Mouse (Mus musculus): ENCODE measurements at regions not wholly inside any gene's neighbourhood (a gene's known extent, or its start where the extent isn't known, plus 50 kb on each side); places are given as distances from the start of the nearest gene placed in this dataset.

DNA sequence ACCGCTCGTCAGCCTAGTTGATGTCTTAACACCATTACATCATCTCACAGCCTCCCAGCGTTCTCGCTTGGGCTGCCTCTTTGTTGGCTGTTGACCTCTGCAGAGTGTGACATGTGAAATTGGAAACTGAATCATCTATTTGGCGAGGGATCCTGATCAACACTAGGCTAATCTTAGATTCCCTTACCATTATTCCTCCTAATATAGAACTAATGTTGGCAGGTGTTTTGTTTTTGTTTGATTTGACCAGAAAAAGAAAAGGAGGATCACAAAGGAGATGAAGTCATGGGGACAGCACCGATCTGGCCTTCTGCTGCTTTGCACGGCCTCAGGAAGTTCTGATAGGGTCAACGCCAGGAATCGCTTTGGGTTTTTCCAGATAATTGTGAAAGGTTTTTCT lies 131.0 kb downstream of the Ddx1 start:
- Histone ChIP-seq H3K36me3 (ENCODE audit: control insufficient read depth, insufficient read depth) (no peaks in the 10 kb centered on the region), H3K4me2 (ENCODE audit: low read depth, low read length) (no peak overlapping the region), H3K27ac (ENCODE audit: low read length) (peak overlapping the region; percentile 59), H3K27me3 (ENCODE audit: control insufficient read depth, insufficient read depth, low read length) (no peaks in the 10 kb centered on the region), H3K4me3 (ENCODE audit: low read length) (no peak overlapping the region), H3K9ac (ENCODE audit: low read length) (no peak overlapping the region), H3K9me3 (replicated peaks; ENCODE audit: control insufficient read depth, low read length) (no peaks in the 10 kb centered on the region), H3K4me1 (ENCODE audit: control insufficient read depth, insufficient read depth, low read length) (peaks cover 20% of the 10 kb centered on the region)
- WGBS = 34% methylated on average over 9 of the region's 9 CpGs
- peak; percentile 61 for ATAC-seq (replicated peaks; ENCODE audit: extremely low read depth, insufficient read depth, low FRiP score)

DNA sequence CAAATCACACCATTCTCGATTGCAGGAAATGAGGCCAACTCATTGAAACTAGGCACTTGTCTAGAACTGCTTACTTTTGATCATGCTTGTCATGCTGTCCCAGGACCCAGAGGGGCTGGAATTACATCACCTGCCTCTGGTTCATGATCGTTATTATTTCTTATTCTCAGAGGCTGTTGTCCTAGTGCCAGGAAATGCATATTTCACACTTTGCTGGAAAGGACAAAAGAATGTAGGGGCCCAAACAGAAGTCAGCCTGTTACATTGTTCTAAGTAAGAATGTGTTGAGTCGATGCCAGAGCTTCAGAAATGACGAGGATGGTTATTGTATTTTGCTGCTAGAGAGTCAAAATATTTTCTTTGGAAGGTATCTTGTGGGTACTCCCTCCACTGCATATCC lies 134.7 kb downstream of the Ddx1 start:
- Histone ChIP-seq H3K27ac (ENCODE audit: low read length) (no peak overlapping the region; the same call in 1 of the 2 replicates), H3K36me3 (ENCODE audit: control insufficient read depth, insufficient read depth) (no peaks in the 10 kb centered on the region), H3K4me3 (ENCODE audit: low read length) (no peak overlapping the region), H3K4me2 (ENCODE audit: low read depth, low read length) (no peak overlapping the region), H3K9ac (ENCODE audit: low read length) (no peak overlapping the region), H3K9me3 (replicated peaks; ENCODE audit: control insufficient read depth, low read length) (peaks cover 4% of the 10 kb centered on the region; the same call in 1 of the 2 replicates), H3K27me3 (ENCODE audit: control insufficient read depth, insufficient read depth, low read length) (no peaks in the 10 kb centered on the region), H3K4me1 (ENCODE audit: control insufficient read depth, insufficient read depth, low read length) (peaks cover 16% of the 10 kb centered on the region)
- WGBS = 30% methylated on average over 4 of the region's 4 CpGs
- no peak for ATAC-seq (replicated peaks; ENCODE audit: extremely low read depth, insufficient read depth, low FRiP score)

DNA sequence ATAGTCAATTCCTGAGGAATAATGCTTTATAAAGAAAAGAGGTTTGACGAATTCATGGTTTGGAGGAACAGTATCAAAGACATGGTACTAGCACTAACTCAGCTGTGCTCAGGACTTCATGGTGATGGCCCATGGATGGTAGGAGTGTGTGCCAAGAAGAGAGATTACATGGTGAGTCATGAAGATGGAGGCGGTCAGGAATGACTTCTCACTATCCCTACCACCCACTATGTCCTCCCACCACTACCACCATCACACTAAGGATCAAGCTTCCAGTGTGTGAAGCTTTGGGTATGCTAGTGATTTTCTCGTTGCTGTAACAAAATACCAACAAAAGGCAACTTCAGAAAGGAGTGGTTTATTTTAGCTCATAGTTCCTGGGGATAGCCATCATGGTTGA lies 142.1 kb downstream of the Ddx1 start:
- Histone ChIP-seq H3K9ac (ENCODE audit: low read length) (no peak overlapping the region), H3K36me3 (ENCODE audit: control insufficient read depth, insufficient read depth) (no peaks in the 10 kb centered on the region), H3K4me3 (ENCODE audit: low read length) (no peak overlapping the region), H3K9me3 (replicated peaks; ENCODE audit: control insufficient read depth, low read length) (0 out of 2 replicates have a peak, but pooled peaks cover under 1% of the 10 kb centered on the region), H3K4me1 (ENCODE audit: control insufficient read depth, insufficient read depth, low read length) (no peaks in the 10 kb centered on the region), H3K4me2 (ENCODE audit: low read depth, low read length) (no peak overlapping the region), H3K27me3 (ENCODE audit: control insufficient read depth, insufficient read depth, low read length) (no peaks in the 10 kb centered on the region; the same call in 1 of the 2 replicates), H3K27ac (ENCODE audit: low read length) (no peak overlapping the region)
- ATAC-seq (replicated peaks; ENCODE audit: extremely low read depth, insufficient read depth, low FRiP score) = no peak
- 82% methylated on average over 3 of the region's 3 CpGs for WGBS

DNA sequence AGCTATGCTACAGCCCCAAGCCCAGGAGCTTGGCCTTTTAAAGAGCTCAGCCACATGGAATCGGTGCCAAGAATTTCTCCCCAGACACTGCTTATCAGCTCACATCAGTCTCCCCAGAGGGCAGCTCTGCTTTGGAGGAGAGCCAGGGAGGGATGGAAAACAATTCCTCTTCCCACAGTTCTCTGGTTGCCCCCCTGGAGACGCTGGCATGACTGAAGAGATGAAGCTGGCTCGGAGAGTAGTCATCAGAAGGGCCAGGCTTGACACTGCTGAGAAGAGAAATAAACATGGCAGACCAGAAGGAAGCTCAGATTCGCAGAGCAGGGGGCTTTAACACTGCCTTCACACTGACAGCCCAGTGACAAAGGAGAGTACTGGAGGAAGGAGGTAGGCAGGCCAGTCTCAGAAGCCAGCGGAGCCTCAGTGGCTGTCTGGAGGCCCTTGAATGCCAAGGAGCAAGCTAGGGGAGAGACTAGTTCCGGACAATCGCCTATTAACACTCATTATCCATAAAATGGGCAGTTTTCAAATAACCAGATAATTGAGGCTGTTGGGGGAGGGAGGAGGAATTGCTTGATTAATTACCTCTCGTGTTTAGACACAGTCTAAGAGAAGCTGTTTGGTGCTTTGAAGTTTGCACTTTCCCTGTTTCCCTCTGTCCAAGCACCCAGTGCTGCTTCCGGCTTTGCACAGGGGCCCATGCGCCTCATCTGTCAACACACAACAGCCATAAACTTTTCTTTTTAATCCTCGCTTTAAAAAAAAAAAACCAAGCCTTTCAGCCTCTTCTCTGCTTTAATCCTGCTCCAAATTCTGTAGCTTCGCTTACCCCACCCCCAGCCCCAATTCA lies 148.3 kb downstream of the Ddx1 start:
- Histone ChIP-seq H3K27ac (ENCODE audit: low read length) (no peak overlapping the region), H3K27me3 (ENCODE audit: control insufficient read depth, insufficient read depth, low read length) (no peaks in the 10 kb centered on the region), H3K9me3 (replicated peaks; ENCODE audit: control insufficient read depth, low read length) (no peaks in the 10 kb centered on the region), H3K4me1 (ENCODE audit: control insufficient read depth, insufficient read depth, low read length) (0 out of 2 replicates have a peak, but pooled peaks cover 2% of the 10 kb centered on the region), H3K4me2 (ENCODE audit: low read depth, low read length) (no peak overlapping the region), H3K9ac (ENCODE audit: low read length) (no peak overlapping the region), H3K36me3 (ENCODE audit: control insufficient read depth, insufficient read depth) (no peaks in the 10 kb centered on the region), H3K4me3 (ENCODE audit: low read length) (no peak overlapping the region)
- ATAC-seq (replicated peaks; ENCODE audit: extremely low read depth, insufficient read depth, low FRiP score) = 0 out of 2 replicates have a peak, but pooled peaks have one; percentile 14
- 51% methylated on average over 12 of the region's 12 CpGs for WGBS

DNA sequence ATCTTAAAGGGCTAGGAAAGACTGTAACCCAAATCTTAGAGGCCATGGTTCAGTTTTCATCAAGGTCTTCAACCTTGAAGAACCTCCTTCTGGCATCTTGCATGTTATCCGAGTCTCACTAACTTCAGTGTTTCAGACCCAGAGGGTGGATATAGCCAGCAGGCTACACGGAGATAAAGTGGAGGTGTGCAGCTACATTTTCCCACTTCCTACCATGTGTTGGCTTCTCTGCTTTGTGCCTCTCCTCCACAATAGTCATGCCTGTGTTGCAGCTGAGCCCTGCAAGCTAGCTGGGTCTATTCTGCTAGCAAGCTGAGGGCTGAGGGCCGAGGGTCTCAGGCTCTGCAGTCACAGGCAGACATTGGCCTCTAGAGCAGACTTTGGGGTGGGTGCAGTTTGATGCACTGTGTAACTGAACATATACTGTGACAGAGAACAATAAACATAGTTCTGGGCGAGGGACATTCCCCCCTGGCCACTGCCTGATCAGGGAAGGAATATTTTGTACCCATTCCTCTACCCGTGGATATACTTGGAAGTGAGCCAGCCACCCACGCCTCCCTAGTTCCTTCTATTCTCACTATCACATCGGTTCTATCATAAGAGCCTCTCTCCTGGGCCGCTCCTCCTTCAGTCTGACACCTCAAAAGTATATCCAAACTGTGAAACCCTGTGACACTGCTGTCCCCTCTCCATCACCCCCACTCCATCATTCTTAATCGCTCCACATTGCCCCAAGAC lies 152.6 kb upstream of the Mycn start:
- H3K36me3 ChIP-seq (ENCODE audit: control insufficient read depth, insufficient read depth) = no peaks in the 10 kb centered on the region
- peaks cover 4% of the 10 kb centered on the region; the same call in 1 of the 2 replicates for H3K27me3 ChIP-seq (ENCODE audit: control insufficient read depth, insufficient read depth, low read length)
- H3K9me3 ChIP-seq (replicated peaks; ENCODE audit: control insufficient read depth, low read length) = no peaks in the 10 kb centered on the region
- WGBS = 45% methylated on average over 9 of the region's 9 CpGs
- no peak overlapping the region for H3K4me3 ChIP-seq (ENCODE audit: low read length)
- H3K4me2 ChIP-seq (ENCODE audit: low read depth, low read length) = no peak overlapping the region
- H3K27ac ChIP-seq (ENCODE audit: low read length) = no peak overlapping the region
- ATAC-seq (replicated peaks; ENCODE audit: extremely low read depth, insufficient read depth, low FRiP score) = no peak
- H3K4me1 ChIP-seq (ENCODE audit: control insufficient read depth, insufficient read depth, low read length) = no peaks in the 10 kb centered on the region
- H3K9ac ChIP-seq (ENCODE audit: low read length) = no peak overlapping the region

DNA sequence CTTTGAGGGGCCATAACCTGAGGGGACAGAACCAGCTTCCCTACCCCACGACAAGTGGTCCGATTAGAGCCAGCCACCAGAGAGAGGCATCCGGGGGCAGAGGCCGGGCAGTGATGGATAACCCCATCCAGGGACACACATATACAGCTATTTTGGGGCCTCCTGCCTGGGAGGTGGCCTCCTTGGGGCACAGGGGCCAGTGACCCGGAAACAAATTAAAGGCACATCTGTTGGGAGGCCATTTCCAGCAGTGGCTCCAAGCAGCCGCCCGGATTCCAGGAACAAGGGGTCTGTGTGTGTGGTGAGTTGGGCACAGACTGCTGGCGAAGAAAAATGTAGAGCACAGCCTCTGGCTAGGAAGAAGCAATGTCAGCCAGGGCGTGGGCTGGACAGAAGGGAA lies 144.2 kb upstream of the Mycn start:
- ATAC-seq (replicated peaks; ENCODE audit: extremely low read depth, insufficient read depth, low FRiP score) = no peak
- peaks cover 3% of the 10 kb centered on the region; the same call in 1 of the 2 replicates for H3K4me1 ChIP-seq (ENCODE audit: control insufficient read depth, insufficient read depth, low read length)
- no peaks in the 10 kb centered on the region for H3K9me3 ChIP-seq (replicated peaks; ENCODE audit: control insufficient read depth, low read length)
- H3K9ac ChIP-seq (ENCODE audit: low read length) = no peak overlapping the region
- no peak overlapping the region for H3K27ac ChIP-seq (ENCODE audit: low read length)
- 0 out of 2 replicates have a peak, but pooled peaks cover 3% of the 10 kb centered on the region for H3K27me3 ChIP-seq (ENCODE audit: control insufficient read depth, insufficient read depth, low read length)
- H3K4me2 ChIP-seq (ENCODE audit: low read depth, low read length) = no peak overlapping the region
- H3K36me3 ChIP-seq (ENCODE audit: control insufficient read depth, insufficient read depth) = no peaks in the 10 kb centered on the region
- WGBS = 75% methylated on average over 9 of the region's 9 CpGs
- no peak overlapping the region for H3K4me3 ChIP-seq (ENCODE audit: low read length)

DNA sequence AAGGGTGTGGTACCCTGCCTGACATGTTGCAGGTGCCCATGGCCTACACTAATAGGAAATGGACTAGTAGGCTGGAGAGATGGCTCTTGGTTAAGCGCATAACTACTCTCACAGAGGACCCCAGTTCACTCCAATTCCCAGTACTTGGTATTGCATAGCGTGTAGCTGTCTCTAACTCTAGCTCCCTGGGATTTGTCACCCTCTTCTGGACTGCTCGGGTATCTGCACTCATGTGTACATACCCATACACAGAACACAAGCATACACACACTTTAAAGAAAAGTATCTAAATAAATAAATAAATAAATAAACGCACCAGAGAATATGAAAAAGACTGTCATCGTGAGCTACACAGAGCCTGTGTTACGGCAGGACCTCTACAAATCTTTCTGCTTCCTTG lies 143.8 kb upstream of the Mycn start:
- no peaks in the 10 kb centered on the region for H3K9me3 ChIP-seq (replicated peaks; ENCODE audit: control insufficient read depth, low read length)
- H3K4me1 ChIP-seq (ENCODE audit: control insufficient read depth, insufficient read depth, low read length) = peaks cover 3% of the 10 kb centered on the region; the same call in 1 of the 2 replicates
- H3K27me3 ChIP-seq (ENCODE audit: control insufficient read depth, insufficient read depth, low read length) = peaks cover 6% of the 10 kb centered on the region
- H3K9ac ChIP-seq (ENCODE audit: low read length) = no peak overlapping the region
- H3K36me3 ChIP-seq (ENCODE audit: control insufficient read depth, insufficient read depth) = no peaks in the 10 kb centered on the region
- 93% methylated on average over 6 of the region's 6 CpGs for WGBS
- H3K4me3 ChIP-seq (ENCODE audit: low read length) = no peak overlapping the region
- no peak overlapping the region for H3K27ac ChIP-seq (ENCODE audit: low read length)
- ATAC-seq (replicated peaks; ENCODE audit: extremely low read depth, insufficient read depth, low FRiP score) = no peak
- H3K4me2 ChIP-seq (ENCODE audit: low read depth, low read length) = no peak overlapping the region

DNA sequence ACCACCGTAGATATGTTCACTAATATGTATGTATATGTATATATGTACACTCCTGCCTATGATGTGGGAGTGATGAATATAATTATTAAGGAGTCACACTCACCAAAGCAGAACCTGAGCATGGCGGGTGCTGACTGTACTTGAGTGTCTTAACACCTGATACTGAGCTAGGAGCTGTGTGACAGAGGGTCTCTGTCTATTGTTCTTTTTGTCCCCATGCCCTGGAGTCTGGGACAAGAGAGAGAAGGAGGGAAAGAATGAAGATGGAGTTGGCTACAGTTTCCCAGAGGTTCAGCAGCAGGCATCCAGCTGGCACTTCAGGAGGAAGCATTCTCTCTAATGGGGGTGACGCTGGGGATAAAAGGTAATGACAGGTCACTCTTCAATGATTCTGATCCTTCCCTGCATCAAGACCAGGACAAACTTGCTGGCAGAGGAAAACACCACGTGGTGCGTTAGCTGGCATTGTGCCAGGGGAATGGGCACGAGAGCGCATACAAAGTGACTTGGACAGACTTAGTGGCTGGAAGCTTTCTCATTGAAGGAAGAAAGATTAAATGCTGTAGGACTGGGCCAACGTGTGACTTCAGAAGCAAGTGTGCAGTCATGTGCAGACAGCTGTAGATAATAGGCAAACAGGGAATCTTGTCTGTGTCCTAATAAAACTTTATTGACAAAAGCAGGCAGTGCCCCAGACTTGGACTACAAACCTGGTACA lies 141.8 kb upstream of the Mycn start:
- 23% methylated on average over 8 of the region's 8 CpGs for WGBS
- Histone ChIP-seq H3K4me2 (ENCODE audit: low read depth, low read length) (no peak overlapping the region), H3K27me3 (ENCODE audit: control insufficient read depth, insufficient read depth, low read length) (peaks cover 15% of the 10 kb centered on the region), H3K9me3 (replicated peaks; ENCODE audit: control insufficient read depth, low read length) (no peaks in the 10 kb centered on the region), H3K4me1 (ENCODE audit: control insufficient read depth, insufficient read depth, low read length) (peaks cover 3% of the 10 kb centered on the region; the same call in 1 of the 2 replicates), H3K4me3 (ENCODE audit: low read length) (no peak overlapping the region), H3K36me3 (ENCODE audit: control insufficient read depth, insufficient read depth) (no peaks in the 10 kb centered on the region), H3K27ac (ENCODE audit: low read length) (no peak overlapping the region), H3K9ac (ENCODE audit: low read length) (no peak overlapping the region)
- ATAC-seq (replicated peaks; ENCODE audit: extremely low read depth, insufficient read depth, low FRiP score) = peak; percentile 93
